Mouse (Mus musculus): ENCODE measurements around the gene Ube2cbp. TPM values are rescaled to one million over a fixed set of nuclear protein-coding genes. Genes with fewer than 3 reads are reported as not detected.

The Ube2cbp gene
- polyA plus RNA-seq, 2 experiments from 2014 or later = 2.3 to 3.4 TPM

- no peak for ATAC-seq
Measured at GRCm38 (mm10) chr9:86315700-86316099, 149.1 kb downstream of the Ube2cbp start.

DNA sequence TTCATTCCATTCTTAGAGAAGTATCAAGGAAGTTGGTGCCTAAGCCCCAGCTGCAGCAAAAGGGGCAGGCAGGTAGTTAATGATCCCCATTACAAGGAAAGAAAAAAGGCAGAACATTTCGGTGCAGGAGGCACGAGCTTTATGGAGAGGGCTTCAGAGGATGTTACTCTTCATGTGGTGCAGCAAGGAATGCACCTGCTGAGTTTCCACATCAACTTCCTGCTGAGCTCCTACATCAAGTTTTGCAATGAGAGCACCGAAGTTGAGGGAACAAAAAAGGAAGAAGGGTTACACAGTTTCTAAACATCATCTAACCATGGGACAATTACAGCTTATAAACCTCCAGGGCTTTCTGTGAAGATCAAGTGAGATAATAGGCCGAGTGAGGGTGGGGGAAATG, 156.1 kb downstream of the Ube2cbp start:
- no peak for ATAC-seq

DNA sequence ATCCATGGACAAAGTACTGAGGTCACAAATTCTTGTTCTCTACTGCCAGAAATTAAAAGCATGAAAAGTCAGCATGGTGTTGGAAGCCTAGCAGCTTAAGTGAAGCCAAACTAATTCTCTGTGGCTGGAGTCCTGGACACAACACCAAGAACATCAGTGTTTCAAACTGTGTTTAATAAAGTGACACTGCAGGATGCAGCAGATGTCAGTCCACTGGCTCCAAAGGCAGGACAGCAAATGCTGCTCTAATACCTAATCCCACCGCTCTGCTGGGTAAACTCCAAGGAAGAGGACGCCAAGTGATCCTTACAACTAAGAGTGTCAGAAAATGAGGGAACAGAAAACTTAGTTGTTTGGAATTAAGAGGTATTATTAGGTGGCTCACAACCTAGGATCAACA, 158.2 kb downstream of the Ube2cbp start:
- no peak for ATAC-seq

GRCm38 (mm10) chr9:86301407-86301806, 163.3 kb downstream of the Ube2cbp start:
- ATAC-seq = no peak

DNA sequence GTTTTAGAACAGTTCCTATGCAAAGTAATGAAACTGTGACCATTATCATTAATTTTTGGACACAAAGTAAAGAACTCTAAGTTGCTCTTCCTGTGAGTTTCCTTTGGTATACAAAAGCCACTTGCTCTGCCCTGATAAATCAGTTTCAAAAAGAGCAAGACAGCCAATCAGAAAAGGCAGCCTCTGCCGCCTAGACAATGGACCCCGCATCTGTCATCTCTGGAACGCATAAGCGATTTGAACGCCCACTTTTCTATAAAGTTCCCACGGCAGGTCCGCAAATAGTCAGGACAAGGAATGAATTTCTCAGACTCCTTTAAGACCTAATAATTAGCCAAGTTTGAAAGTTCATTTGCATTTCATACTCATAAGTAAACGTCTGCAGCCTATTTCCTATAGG, 166.2 kb downstream of the Ube2cbp start:
- ATAC-seq = no peak

GRCm38 (mm10) chr9:86298131-86298530, 166.6 kb downstream of the Ube2cbp start:
- ATAC-seq = no peak

GRCm38 (mm10) chr9:86296683-86297638, 167.8 kb downstream of the Ube2cbp start:
- no peak for ATAC-seq

GRCm38 (mm10) chr9:86287570-86287954, 177.2 kb downstream of the Ube2cbp start:
- ATAC-seq = no peak

GRCm38 (mm10) chr9:86286830-86287569, 177.8 kb downstream of the Ube2cbp start:
- ATAC-seq = no peak

DNA sequence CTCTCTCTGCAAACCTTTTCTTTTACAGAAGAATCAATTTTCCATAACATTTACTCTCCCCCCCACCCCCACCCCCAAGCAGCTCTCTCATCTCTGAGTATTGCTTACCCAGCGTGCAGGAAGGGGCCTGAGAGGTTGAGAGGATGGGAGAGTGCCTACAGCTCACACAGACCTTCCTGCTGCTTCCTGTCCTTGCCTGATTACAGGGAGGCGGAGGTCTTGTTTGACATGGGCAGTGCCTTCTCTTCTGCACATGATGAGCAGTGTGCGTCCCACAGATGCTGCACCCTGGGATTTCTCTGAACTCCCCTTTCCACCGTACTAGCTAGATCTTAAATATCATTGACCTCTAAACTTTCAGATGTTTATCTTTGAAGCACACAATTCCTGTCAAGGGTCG, 182.2 kb downstream of the Ube2cbp start:
- no peak for ATAC-seq

GRCm38 (mm10) chr9:86281147-86281467, 183.6 kb downstream of the Ube2cbp start:
- no peak for ATAC-seq

- ATAC-seq = no peak
Measured at GRCm38 (mm10) chr9:86280461-86281146, 184.1 kb downstream of the Ube2cbp start.

DNA sequence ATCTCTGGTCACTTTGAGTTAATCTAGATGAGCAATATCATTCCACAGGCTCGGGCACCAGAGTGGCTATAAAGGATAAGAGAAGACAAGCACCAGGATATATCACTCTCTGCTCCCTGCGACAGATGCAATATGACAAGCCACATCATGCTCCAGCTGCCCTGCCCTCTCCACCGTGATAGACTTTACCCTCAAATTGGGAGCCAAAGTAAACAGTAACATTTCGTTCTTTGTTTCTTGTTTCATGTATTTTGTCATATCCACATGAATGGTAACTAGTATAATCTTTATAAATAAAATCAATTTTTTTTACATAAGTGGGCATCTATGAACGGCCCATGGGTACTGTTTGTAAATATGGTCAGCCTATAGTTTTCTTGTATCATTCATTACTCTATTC, 195.2 kb downstream of the Ube2cbp start:
- ATAC-seq = no peak

DNA sequence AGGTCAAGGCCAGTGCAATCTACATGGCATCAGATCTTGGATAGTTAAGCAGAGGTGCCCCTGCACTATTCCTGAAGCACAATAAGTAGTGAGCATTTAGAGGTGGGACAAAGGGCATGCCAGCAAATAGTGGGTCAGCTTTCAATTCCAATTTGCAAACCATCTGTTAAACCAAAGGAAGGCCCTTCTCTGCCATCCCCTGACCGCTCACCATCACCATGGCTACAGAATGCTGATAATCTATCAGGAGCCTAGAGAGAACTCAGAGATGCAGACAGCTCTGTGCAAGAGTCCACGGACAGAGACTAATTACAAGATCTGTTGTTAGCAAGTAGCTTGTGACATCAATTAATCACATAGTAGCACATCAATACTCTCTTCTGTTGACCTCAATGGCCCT, 198.1 kb downstream of the Ube2cbp start:
- ATAC-seq = no peak

Other genes with a start within 250 kb of the Ube2cbp start
- gene Dop1a, start 2.2 kb upstream of the Ube2cbp start, polyA plus RNA-seq (2017; shearing (Covaris generic)) = 10 to 100 TPM; 20.3 to 31.1 TPM
- gene Pgm3, start 106.9 kb upstream of the Ube2cbp start, polyA plus RNA-seq (2017; shearing (Covaris generic)) = 10 to 100 TPM; 17.3 to 18.7 TPM
- 1 to 10 TPM; 4.8 to 5.0 TPM for gene Rwdd2a, start 107.0 kb upstream of the Ube2cbp start, polyA plus RNA-seq (2017; shearing (Covaris generic))
- gene Me1, start 231.0 kb upstream of the Ube2cbp start, polyA plus RNA-seq (2017; shearing (Covaris generic)) = not detected